Mouse (Mus musculus) adrenal gland, postnatal 0 days (tissue): ENCODE data around the gene Sohlh2. TPM values are rescaled to one million over a fixed set of nuclear protein-coding genes. Genes with fewer than 3 reads are reported as not detected.

Experiments
- microRNA-seq: library from miRNA; unstranded; fragments of <30 nt; microRNA quantifications from one replicate; pipeline ENCODE4, GENCODE M21; 2016; ENCODE audit warnings: borderline replicate concordance; ENCODE audit not compliant: insufficient number of aligned reads
- polyA plus RNA-seq: library from polyadenylated mRNA; unstranded; fragments of >200 nt; fragmentation: Nextera tagmentation; extraction: Ambion mirVana; gene quantifications from 2 replicates; pipeline ENCODE4 v1.2.1, GENCODE M21; 2015

Sohlh2 gene
- polyA plus RNA-seq = 0.09 TPM in 1 of 2 replicates, not detected in the other

DNA sequence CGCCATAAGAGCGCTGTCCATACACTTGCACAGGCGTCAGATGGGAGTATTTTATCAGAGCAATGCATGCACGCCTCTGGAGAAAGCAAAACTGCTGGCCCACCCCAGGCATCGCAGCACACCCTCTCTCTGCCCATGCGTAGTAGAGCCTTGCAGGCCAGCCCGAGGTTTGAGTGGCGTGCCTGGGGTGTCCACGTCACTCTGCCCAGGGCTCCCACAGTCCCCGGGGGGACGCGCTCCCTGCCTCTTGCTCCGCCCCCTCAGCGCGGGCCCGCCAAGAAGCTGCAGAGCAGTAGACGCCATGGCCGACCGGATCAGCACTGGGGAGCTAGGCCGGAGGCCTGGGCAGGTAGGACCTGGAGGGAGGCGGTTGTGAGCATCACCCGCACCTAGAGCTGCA, at the start of gene Sohlh2:
Gene Sohlh2, plus strand, starts transcription at position 263 of the 400 bp plus-strand sequence.

DNA sequence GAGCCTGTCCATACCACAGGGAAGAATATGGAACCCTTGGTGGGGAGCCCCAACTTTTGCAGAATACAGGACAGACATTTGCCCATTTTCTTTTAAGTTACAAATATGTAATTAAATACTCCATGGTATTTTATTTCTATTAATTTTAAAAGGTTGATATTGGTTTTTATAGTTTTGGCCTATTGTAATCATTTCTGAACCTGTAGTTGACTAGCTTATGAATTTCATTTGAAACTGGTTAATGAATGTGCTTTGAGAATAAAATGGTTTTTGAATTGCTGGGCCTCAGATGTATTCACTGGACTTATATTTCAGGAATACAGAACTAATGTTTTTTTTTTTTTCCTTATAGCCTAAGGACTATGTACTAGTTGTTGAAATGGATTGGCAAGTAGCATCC, 44.8 kb upstream of the Sohlh2 start, which contains the start of gene Ccdc169:
Gene Ccdc169, plus strand, starts transcription at position 301 of the 400 bp plus-strand sequence.

GRCm38 (mm10) chr3:55241730-55242421, 60.0 kb downstream of the Sohlh2 start, which contains the start of gene Dclk1:
Gene Dclk1 (plus strand): TSS chr3:55242364.

Small RNA genes lying within 50 kb of the gene (microRNA-seq; reads per million reads assigned to microRNA genes)
- not detected for gene Gm22029

Other genes with a start within 250 kb of the Sohlh2 start
- 0.55 and 1.2 TPM in 2 replicates for gene Ccna1, start 126.5 kb upstream of the Sohlh2 start, polyA plus RNA-seq
- gene Spg20, start 69.9 kb upstream of the Sohlh2 start, polyA plus RNA-seq = 17.3 and 22.7 TPM in 2 replicates
- not detected in 2 replicates for gene Ccdc169, start 44.7 kb upstream of the Sohlh2 start, polyA plus RNA-seq
- gene Dclk1, start 60.3 kb downstream of the Sohlh2 start, polyA plus RNA-seq = 11.1 and 17.4 TPM in 2 replicates